Mouse (Mus musculus): ENCODE measurements around the gene Vmn1r114. TPM values are rescaled to one million over a fixed set of nuclear protein-coding genes. Genes with fewer than 3 reads are reported as not detected.
"Not testable (repeated sequence)": the region's sequence is repeated elsewhere in the genome, so short reads cannot be mapped to it uniquely, and the experiment has no call there.

Vmn1r114 gene
- not detected in 2 replicates for polyA plus RNA-seq (2015; fragmentation: Nextera tagmentation; extraction: Ambion mirVana)

DNA sequence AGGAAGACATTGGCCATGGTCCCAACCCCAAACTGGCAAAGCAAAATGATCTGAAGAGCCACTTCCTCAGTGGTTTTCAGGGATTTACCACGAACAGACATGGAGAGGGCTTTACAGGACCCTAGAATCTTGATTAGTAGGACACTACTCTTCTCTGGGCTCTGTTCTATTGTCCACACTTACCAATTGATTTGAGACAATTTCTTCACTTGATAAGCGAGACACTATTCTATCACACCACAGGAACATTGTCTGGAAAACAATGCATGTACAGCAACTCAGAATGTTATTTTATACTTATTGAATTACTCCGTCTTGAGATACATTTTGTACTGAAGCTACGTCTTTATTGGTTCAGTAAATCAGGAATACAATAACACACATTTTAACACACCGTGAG lies at the start of gene Vmn1r114:
Vmn1r114 (minus strand) TSS at position 101 of the 400 bp plus-strand sequence.
- H3K4me1 ChIP-seq (replicated peaks; ENCODE audit: control insufficient read depth, insufficient read depth, low read length); H3K27ac ChIP-seq (ENCODE audit: low read length); H3K36me3 ChIP-seq (ENCODE audit: control insufficient read depth, insufficient read depth, low read length); H3K4me3 ChIP-seq (ENCODE audit: low read length); ATAC-seq (ENCODE audit: low read depth); H3K27me3 ChIP-seq (ENCODE audit: control insufficient read depth, insufficient read depth, low read depth, low read length); H3K9me3 ChIP-seq (ENCODE audit: control insufficient read depth, low read length); H3K9ac ChIP-seq (ENCODE audit: low read length); H3K4me2 ChIP-seq (ENCODE audit: low read depth, low read length): not testable (repeated sequence)
- WGBS: no CpG with 5 or more reads among the region's 5 CpGs

DNA sequence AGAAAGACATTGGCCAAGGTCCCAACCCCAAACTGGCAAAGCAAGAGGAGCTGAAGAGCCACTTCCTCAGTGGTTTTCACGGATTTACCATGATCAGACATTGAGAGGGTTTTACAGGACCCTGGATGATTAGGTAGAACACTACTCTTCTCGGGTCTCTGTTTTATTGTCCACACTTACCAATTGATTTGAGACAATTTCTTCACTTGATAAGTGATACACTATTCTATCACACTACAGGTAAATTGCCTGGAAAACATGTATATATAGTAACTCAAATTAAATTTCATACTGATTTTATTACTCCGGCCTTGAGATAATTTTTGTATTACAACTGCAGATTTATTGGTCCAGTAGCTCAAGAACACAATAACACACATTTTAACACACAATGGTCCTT lies 32.9 kb upstream of the Vmn1r114 start, which contains the start of gene Vmn1r115:
Vmn1r115 (minus strand) TSS at position 101 of the 400 bp plus-strand sequence.
- H3K9ac ChIP-seq (ENCODE audit: low read length); H3K4me2 ChIP-seq (ENCODE audit: low read depth, low read length); H3K9me3 ChIP-seq (ENCODE audit: control insufficient read depth, low read length); H3K4me1 ChIP-seq (replicated peaks; ENCODE audit: control insufficient read depth, insufficient read depth, low read length); H3K27ac ChIP-seq (ENCODE audit: low read length); ATAC-seq (ENCODE audit: low read depth); H3K4me3 ChIP-seq (ENCODE audit: low read length); H3K36me3 ChIP-seq (ENCODE audit: control insufficient read depth, insufficient read depth, low read length); H3K27me3 ChIP-seq (ENCODE audit: control insufficient read depth, insufficient read depth, low read depth, low read length): not testable (repeated sequence)
- WGBS: 62% methylated on average over 1 of the region's 3 CpGs

DNA sequence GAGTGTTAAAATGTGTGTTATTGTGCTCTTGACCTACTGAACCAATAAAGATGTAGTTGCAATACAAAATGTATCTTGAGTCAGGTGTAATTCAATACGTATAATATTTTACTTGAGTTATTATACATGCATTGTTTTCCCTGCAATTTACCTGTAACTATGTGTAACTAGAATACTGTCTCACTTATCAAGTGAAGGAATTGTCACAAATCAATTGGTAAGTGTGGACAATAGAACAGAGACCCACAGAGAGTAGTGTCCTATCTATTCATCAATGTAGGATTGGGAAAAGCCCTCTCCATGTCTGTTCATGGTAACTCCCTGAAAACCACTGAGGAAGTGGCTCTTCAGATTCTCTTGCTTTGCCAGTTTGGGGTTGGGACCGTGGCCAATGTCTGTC lies 25.0 kb downstream of the Vmn1r114 start, which contains the start of gene Vmn1r113:
Vmn1r113 (plus strand) TSS at position 301 of the 400 bp plus-strand sequence.
- WGBS: 52% methylated on average over 2 of the region's 2 CpGs
- H3K9me3 ChIP-seq (ENCODE audit: control insufficient read depth, low read length); H3K4me2 ChIP-seq (ENCODE audit: low read depth, low read length); H3K27ac ChIP-seq (ENCODE audit: low read length); H3K27me3 ChIP-seq (ENCODE audit: control insufficient read depth, insufficient read depth, low read depth, low read length); H3K4me1 ChIP-seq (replicated peaks; ENCODE audit: control insufficient read depth, insufficient read depth, low read length); H3K36me3 ChIP-seq (ENCODE audit: control insufficient read depth, insufficient read depth, low read length); H3K9ac ChIP-seq (ENCODE audit: low read length); ATAC-seq (ENCODE audit: low read depth); H3K4me3 ChIP-seq (ENCODE audit: low read length): not testable (repeated sequence)

DNA sequence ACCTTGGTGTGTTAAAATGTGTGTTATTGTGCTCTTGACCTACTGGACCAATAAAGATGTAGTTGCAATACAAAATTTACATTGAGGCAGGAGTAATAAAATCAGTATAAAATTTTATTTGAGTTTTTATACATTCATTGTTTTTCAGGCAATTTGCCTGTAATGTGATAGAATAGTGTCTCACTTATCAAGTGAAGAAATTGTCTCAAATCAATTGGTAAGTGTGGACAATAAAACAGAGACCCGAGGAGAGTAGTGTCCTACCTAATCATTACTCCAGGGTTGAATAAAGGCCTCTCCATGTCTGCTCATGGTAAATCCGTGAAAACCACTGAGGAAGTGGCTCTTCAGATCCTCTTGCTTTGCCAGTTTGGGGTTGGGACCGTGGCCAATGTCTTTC lies 41.1 kb downstream of the Vmn1r114 start, which contains the start of gene Vmn1r112:
Vmn1r112 (plus strand) TSS at position 301 of the 400 bp plus-strand sequence.
- ATAC-seq (ENCODE audit: low read depth); H3K27ac ChIP-seq (ENCODE audit: low read length); H3K9ac ChIP-seq (ENCODE audit: low read length); H3K9me3 ChIP-seq (ENCODE audit: control insufficient read depth, low read length); H3K36me3 ChIP-seq (ENCODE audit: control insufficient read depth, insufficient read depth, low read length); H3K4me2 ChIP-seq (ENCODE audit: low read depth, low read length); H3K27me3 ChIP-seq (ENCODE audit: control insufficient read depth, insufficient read depth, low read depth, low read length); H3K4me3 ChIP-seq (ENCODE audit: low read length); H3K4me1 ChIP-seq (replicated peaks; ENCODE audit: control insufficient read depth, insufficient read depth, low read length): not testable (repeated sequence)
- WGBS: no CpG with 5 or more reads among the region's 3 CpGs

Other genes with a start within 250 kb of the Vmn1r114 start
- gene Gm4141, start 235.9 kb downstream of the Vmn1r114 start, polyA plus RNA-seq (2015; fragmentation: Nextera tagmentation; extraction: Ambion mirVana): not detected in 2 replicates
- gene Gm4513, start 213.2 kb downstream of the Vmn1r114 start, polyA plus RNA-seq (2015; fragmentation: Nextera tagmentation; extraction: Ambion mirVana): not detected in 2 replicates
- gene Vmn1r107, start 143.3 kb downstream of the Vmn1r114 start, polyA plus RNA-seq (2015; fragmentation: Nextera tagmentation; extraction: Ambion mirVana): not detected in 2 replicates
- gene Vmn1r111, start 109.0 kb downstream of the Vmn1r114 start, polyA plus RNA-seq (2015; fragmentation: Nextera tagmentation; extraction: Ambion mirVana): not detected in 2 replicates
- gene Gm10668, start 81.6 kb downstream of the Vmn1r114 start, polyA plus RNA-seq (2015; fragmentation: Nextera tagmentation; extraction: Ambion mirVana): not detected in 2 replicates
- gene Vmn1r112, start 41.0 kb downstream of the Vmn1r114 start, polyA plus RNA-seq (2015; fragmentation: Nextera tagmentation; extraction: Ambion mirVana): not detected in 2 replicates
- gene Vmn1r113, start 24.9 kb downstream of the Vmn1r114 start, polyA plus RNA-seq (2015; fragmentation: Nextera tagmentation; extraction: Ambion mirVana): not detected in 2 replicates
- not detected in 2 replicates for gene Vmn1r115, start 32.8 kb upstream of the Vmn1r114 start, polyA plus RNA-seq (2015; fragmentation: Nextera tagmentation; extraction: Ambion mirVana)
- not detected in 2 replicates for gene Vmn1r116, start 60.1 kb upstream of the Vmn1r114 start, polyA plus RNA-seq (2015; fragmentation: Nextera tagmentation; extraction: Ambion mirVana)
- gene Vmn1r117, start 71.9 kb upstream of the Vmn1r114 start, polyA plus RNA-seq (2015; fragmentation: Nextera tagmentation; extraction: Ambion mirVana): not detected in 2 replicates
- not detected in 2 replicates for gene Vmn1r118, start 100.2 kb upstream of the Vmn1r114 start, polyA plus RNA-seq (2015; fragmentation: Nextera tagmentation; extraction: Ambion mirVana)
- not detected in 2 replicates for gene Vmn1r119, start 200.3 kb upstream of the Vmn1r114 start, polyA plus RNA-seq (2015; fragmentation: Nextera tagmentation; extraction: Ambion mirVana)
- not detected in 2 replicates for gene Vmn1r120, start 241.6 kb upstream of the Vmn1r114 start, polyA plus RNA-seq (2015; fragmentation: Nextera tagmentation; extraction: Ambion mirVana)

Measured in lung, embryonic 16.5 days (tissue).